Mouse (Mus musculus): ENCODE data around the gene Chst12. TPM values are rescaled to one million over a fixed set of nuclear protein-coding genes. Genes with fewer than 3 reads are reported as not detected.

Chst12 gene
- polyA plus RNA-seq, 1 experiment from 2014 or later: 16.2 TPM

DNA sequence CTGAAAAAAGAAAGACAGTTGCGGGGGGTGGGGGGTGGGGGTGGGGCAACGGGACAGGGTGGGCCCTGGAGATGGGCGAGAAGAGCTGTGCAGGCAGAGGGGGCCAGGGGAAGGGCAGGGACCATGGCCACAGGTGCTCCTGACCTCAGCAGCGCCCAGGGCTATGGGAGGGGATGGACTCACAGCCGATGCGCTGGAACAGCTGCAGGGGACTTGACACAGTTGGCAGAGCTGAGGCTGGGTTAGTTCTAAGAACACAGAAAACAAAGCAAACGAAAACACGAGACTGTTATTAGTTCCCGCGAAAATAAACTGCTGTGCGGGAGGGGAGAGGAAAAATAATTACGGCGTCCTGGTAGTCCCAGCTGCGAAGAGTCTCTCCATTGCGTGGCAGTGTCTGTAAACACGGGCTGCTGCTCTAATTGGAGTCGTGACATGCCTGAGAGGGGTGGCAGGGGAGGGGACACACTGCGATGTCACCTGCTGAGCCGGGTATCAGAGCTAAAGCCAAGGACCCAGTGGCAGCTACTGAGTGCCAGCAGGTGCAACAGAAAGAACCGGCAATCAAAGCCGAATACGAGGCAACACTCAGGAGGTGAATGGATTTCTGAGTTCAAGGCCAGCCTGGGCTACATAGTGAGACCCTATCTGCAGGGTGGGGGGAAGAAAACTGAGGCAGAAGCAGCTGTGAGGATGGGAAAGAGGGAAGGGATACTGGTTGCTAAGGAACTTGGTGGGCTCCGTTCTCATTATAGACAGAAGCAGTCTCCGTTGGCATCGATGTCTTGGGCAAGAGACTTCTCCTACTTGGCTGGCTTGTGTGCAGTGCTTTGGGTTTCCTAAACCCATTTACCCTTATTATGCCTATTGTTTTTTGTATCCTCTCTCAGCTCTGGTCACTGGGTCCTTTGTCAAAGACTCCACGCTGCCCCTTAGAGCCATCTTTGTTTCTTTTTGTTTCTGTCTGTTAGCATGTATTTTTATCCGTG is 5.0 kb downstream of the Chst12 start:
- peaks cover 30% of the 10 kb centered on the region for H3K4me1 ChIP-seq (ENCODE audit: control insufficient read depth, insufficient read depth, low read length)
- no peak for DNase-seq
- WGBS: 56% methylated on average over 27 of the region's 27 CpGs

DNA sequence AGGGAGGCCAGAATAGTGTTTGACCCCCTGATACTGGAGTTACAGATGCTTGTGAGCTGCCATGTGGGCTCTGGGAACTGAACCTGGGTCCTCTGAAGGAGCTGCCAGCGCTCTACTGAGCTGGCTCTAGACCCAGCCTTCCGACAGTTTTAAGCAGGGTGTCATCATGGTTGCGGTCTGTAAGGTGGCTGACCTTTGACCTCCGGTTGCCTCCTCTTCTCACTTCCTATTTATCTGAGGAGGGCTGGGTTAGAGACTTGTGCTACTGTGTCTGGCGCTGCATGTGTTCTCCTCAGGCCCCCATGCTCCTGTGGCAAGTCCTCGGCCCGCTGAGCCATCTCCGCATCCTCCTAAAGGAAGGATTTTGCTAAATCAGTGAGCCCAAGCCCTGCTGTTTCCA is 8.6 kb downstream of the Chst12 start:
- Histone ChIP-seq H3K27ac (replicated peaks; ENCODE audit: low read depth, low read length) (no peak overlapping the region), H3K9me3 (ENCODE audit: control insufficient read depth, low read length) (no peaks in the 10 kb centered on the region), H3K9ac (replicated peaks; ENCODE audit: low read length) (no peak overlapping the region), H3K27me3 (ENCODE audit: control insufficient read depth, insufficient read depth, low read length) (no peaks in the 10 kb centered on the region), H3K36me3 (ENCODE audit: control insufficient read depth, insufficient read depth, low read length) (no peaks in the 10 kb centered on the region), H3K4me1 (ENCODE audit: control insufficient read depth, insufficient read depth, low read length) (peaks cover 16% of the 10 kb centered on the region), H3K4me3 (replicated peaks; ENCODE audit: low read depth, low read length) (no peak overlapping the region), H3K4me2 (ENCODE audit: low read length) (no peak overlapping the region)
- DNase-seq (no peak), ATAC-seq (ENCODE audit: low FRiP score, low TSS enrichment) (no peak)
- WGBS: 73% methylated on average over 8 of the region's 8 CpGs

More for the DNA sequence above, 5.0 kb downstream of the Chst12 start:
- Histone ChIP-seq H3K27ac (replicated peaks; ENCODE audit: low read depth, low read length) (no peak overlapping the region), H3K36me3 (ENCODE audit: control insufficient read depth, insufficient read depth, low read length) (no peaks in the 10 kb centered on the region), H3K27me3 (ENCODE audit: control insufficient read depth, insufficient read depth, low read length) (no peaks in the 10 kb centered on the region), H3K9me3 (ENCODE audit: control insufficient read depth, low read length) (no peaks in the 10 kb centered on the region), H3K9ac (replicated peaks; ENCODE audit: low read length) (no peak overlapping the region), H3K4me2 (ENCODE audit: low read length) (peak overlapping the region; percentile 8; the same call in 1 of the 2 replicates), H3K4me3 (replicated peaks; ENCODE audit: low read depth, low read length) (no peak overlapping the region)
- ATAC-seq (ENCODE audit: low FRiP score, low TSS enrichment): no peak

DNA sequence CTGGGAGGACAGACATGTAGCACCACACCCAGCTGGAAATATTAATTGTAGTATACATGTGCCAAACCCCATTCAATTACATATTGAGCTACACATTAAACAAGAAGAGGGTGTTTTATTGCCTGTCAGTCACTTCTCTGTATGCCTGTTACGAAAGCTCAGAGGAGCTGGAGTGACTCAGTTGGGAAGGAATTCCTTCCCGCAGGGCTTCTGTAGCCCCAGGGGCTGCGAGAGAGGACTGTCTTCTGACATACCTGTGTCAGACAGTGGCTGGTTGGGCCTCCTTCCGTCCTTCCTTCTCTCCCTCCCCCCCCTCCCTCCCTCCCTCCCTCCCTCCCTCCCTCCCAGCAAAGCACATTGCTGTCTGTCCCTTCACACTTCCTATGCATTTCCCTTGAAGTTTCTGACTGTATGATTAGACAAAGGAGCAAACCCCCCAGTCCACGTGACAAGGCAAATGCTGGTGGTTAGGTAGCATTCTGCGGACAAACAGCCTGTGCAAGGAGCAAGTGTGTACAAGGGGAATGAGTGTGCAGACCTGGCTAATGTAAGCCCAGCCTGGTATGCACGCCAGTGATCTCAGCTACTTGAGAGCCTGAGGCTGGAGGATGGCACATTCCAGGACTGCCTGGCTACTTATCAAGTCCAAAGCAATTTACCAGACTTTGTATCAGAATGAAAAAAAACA is 9.6 kb downstream of the Chst12 start:
- Histone ChIP-seq H3K27ac (replicated peaks; ENCODE audit: low read depth, low read length) (no peak overlapping the region), H3K4me3 (replicated peaks; ENCODE audit: low read depth, low read length) (no peak overlapping the region), H3K4me1 (ENCODE audit: control insufficient read depth, insufficient read depth, low read length) (peaks cover 7% of the 10 kb centered on the region), H3K36me3 (ENCODE audit: control insufficient read depth, insufficient read depth, low read length) (no peaks in the 10 kb centered on the region), H3K27me3 (ENCODE audit: control insufficient read depth, insufficient read depth, low read length) (no peaks in the 10 kb centered on the region), H3K4me2 (ENCODE audit: low read length) (no peak overlapping the region), H3K9ac (replicated peaks; ENCODE audit: low read length) (no peak overlapping the region), H3K9me3 (ENCODE audit: control insufficient read depth, low read length) (no peaks in the 10 kb centered on the region)
- ATAC-seq (ENCODE audit: low FRiP score, low TSS enrichment) (no peak), DNase-seq (no peak)
- WGBS: 63% methylated on average over 7 of the region's 7 CpGs

DNA sequence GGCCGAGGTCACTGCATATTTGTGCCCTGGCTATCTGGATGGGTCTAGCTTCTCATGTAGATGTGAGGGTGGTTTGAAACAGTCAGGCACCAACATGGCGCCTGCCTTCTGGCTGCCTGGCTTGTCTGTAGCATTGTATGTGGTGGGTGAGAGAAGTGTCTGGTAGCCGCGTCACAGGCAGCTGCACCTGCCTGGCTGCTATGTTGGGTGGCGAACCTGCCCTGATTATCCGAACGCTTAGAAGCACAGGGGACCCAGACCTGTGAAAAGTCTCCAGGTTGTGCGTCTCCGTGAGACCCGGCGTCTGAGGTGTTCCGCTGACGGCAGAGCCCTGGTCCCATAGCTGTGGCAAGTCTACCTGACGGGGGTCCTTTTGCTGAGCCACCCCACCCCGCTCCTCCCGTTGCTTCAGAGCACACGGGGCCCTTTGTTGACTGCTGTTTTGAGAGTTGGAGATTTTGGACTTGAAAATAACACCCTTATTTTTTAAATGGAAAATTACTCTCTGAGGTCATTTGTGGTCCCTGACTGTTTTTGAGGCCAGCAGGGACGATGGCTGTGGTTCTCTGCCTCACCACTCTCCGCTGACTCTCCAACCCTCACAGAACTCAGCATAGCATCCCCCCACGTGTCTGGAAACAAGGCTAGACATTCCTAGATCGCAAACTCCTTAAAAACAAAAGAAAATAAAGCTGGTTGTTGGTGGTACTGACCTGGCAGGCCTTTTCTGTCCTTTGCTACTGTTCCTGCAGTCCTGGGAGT is 12.0 kb downstream of the Chst12 start:
- Histone ChIP-seq H3K9ac (replicated peaks; ENCODE audit: low read length) (no peak overlapping the region), H3K36me3 (ENCODE audit: control insufficient read depth, insufficient read depth, low read length) (no peaks in the 10 kb centered on the region), H3K4me2 (ENCODE audit: low read length) (no peak overlapping the region), H3K27me3 (ENCODE audit: control insufficient read depth, insufficient read depth, low read length) (no peaks in the 10 kb centered on the region), H3K4me1 (ENCODE audit: control insufficient read depth, insufficient read depth, low read length) (no peaks in the 10 kb centered on the region), H3K4me3 (replicated peaks; ENCODE audit: low read depth, low read length) (no peak overlapping the region), H3K27ac (replicated peaks; ENCODE audit: low read depth, low read length) (no peak overlapping the region), H3K9me3 (ENCODE audit: control insufficient read depth, low read length) (no peaks in the 10 kb centered on the region)
- DNase-seq: no peak
- no peak for ATAC-seq (ENCODE audit: low FRiP score, low TSS enrichment)
- 92% methylated on average over 21 of the region's 21 CpGs for WGBS

DNA sequence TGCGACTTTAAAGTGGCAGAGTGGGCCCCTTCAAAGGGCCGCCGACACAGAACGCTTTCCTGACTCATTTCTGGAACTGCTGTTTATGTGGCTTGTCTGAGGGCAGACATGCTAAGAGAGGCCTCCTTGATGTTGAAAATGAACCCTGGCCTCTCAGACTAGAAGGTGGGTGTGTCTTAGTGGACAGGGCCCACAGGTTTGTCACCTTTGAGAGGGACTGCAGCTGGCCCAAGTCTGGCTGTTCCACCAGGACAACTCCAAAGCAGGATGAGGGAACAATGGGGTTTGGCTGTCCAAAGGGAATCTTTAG is 12.5 kb downstream of the Chst12 start:
- WGBS: 89% methylated on average over 4 of the region's 4 CpGs
- no peak overlapping the region for H3K27ac ChIP-seq (replicated peaks; ENCODE audit: low read depth, low read length)
- no peak overlapping the region for H3K4me3 ChIP-seq (replicated peaks; ENCODE audit: low read depth, low read length)
- H3K36me3 ChIP-seq (ENCODE audit: control insufficient read depth, insufficient read depth, low read length): no peaks in the 10 kb centered on the region
- no peak for DNase-seq
- ATAC-seq (ENCODE audit: low FRiP score, low TSS enrichment): no peak
- H3K27me3 ChIP-seq (ENCODE audit: control insufficient read depth, insufficient read depth, low read length): no peaks in the 10 kb centered on the region
- H3K9ac ChIP-seq (replicated peaks; ENCODE audit: low read length): no peak overlapping the region
- H3K4me2 ChIP-seq (ENCODE audit: low read length): no peak overlapping the region
- no peaks in the 10 kb centered on the region for H3K9me3 ChIP-seq (ENCODE audit: control insufficient read depth, low read length)
- H3K4me1 ChIP-seq (ENCODE audit: control insufficient read depth, insufficient read depth, low read length): no peaks in the 10 kb centered on the region

DNA sequence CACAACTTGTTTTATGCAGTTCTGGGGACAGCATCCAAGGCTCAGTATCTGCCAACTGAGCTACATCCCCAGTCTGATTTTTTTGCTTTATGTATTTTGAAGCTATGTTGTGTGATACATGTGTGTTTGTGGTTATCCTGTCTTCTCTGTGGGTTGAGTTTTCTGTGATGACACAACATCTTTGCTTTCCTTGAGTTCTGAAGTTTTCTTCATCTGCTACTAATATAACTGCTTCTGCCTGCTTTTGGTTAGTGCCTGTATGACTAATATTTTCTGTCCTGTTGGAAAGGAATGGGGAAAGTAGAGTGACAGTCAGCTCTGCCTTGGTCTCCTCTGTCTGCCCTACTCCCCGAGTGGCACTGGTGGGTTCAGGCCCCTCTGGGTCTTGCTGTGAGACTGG is 15.8 kb downstream of the Chst12 start:
- Histone ChIP-seq H3K36me3 (ENCODE audit: control insufficient read depth, insufficient read depth, low read length) (peaks cover 22% of the 10 kb centered on the region), H3K9ac (replicated peaks; ENCODE audit: low read length) (no peak overlapping the region), H3K4me3 (replicated peaks; ENCODE audit: low read depth, low read length) (no peak overlapping the region), H3K27ac (replicated peaks; ENCODE audit: low read depth, low read length) (no peak overlapping the region), H3K4me2 (ENCODE audit: low read length) (no peak overlapping the region), H3K27me3 (ENCODE audit: control insufficient read depth, insufficient read depth, low read length) (no peaks in the 10 kb centered on the region), H3K9me3 (ENCODE audit: control insufficient read depth, low read length) (peaks cover 4% of the 10 kb centered on the region; the same call in 1 of the 2 replicates), H3K4me1 (ENCODE audit: control insufficient read depth, insufficient read depth, low read length) (no peaks in the 10 kb centered on the region)
- DNase-seq: no peak
- no peak for ATAC-seq (ENCODE audit: low FRiP score, low TSS enrichment)
- 93% methylated on average over 1 of the region's 1 CpGs for WGBS

DNA sequence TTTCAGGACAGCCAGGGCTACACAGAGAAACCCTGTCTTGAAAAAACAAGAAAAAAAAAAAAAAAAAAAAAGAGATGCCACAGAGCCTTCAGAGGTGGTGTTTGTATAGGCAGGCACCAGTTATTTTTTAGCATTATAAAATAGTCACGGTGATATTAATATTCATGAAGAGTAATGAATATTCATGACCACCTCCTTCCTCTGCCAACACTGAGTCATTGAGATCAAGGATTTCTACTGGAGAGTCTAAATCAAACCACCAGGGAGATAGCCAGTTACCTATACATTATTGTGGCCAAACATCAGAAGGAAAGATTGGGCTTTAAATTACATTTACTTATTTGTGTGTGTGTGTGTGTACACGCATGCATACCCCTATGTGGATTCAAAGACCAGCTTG is 21.4 kb downstream of the Chst12 start:
- no peaks in the 10 kb centered on the region for H3K27me3 ChIP-seq (ENCODE audit: control insufficient read depth, insufficient read depth, low read length)
- no peak overlapping the region for H3K9ac ChIP-seq (replicated peaks; ENCODE audit: low read length)
- H3K4me1 ChIP-seq (ENCODE audit: control insufficient read depth, insufficient read depth, low read length): no peaks in the 10 kb centered on the region
- H3K9me3 ChIP-seq (ENCODE audit: control insufficient read depth, low read length): peaks cover 4% of the 10 kb centered on the region; the same call in 1 of the 2 replicates
- peak; percentile 51 for DNase-seq
- no peak overlapping the region for H3K4me3 ChIP-seq (replicated peaks; ENCODE audit: low read depth, low read length)
- no peak overlapping the region for H3K4me2 ChIP-seq (ENCODE audit: low read length)
- H3K36me3 ChIP-seq (ENCODE audit: control insufficient read depth, insufficient read depth, low read length): peaks cover 29% of the 10 kb centered on the region
- 46% methylated on average over 2 of the region's 2 CpGs for WGBS
- no peak for ATAC-seq (ENCODE audit: low FRiP score, low TSS enrichment)
- H3K27ac ChIP-seq (replicated peaks; ENCODE audit: low read depth, low read length): no peak overlapping the region

DNA sequence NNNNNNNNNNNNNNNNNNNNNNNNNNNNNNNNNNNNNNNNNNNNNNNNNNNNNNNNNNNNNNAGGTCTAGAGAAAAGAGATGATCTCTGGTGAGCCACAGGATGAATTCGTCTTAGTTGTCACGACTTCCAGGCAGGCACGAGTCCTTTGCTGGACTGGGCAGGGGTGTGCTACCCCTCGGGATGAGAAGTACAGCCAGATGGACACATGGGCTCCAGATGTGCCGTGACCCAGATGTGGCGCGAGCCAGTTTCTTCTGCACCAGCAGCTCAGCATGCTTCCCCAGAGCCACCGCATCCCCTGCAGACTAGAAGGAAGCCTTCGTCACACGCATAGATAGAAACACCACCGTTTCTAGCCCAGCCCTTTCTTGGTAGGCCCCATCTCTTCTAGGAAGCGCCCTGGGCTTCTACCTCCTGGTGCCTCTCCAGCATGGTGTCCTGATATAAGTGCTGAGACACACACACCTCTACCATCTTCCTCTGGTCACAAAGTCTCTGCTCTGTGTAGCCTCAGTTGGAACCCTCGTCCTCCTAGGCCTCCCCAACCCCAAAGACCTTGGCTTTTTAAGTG is 32.8 kb downstream of the Chst12 start:
- Histone ChIP-seq H3K36me3 (ENCODE audit: control insufficient read depth, insufficient read depth, low read length) (no peaks in the 10 kb centered on the region), H3K9ac (replicated peaks; ENCODE audit: low read length) (no peak overlapping the region), H3K27ac (replicated peaks; ENCODE audit: low read depth, low read length) (no peak overlapping the region), H3K9me3 (ENCODE audit: control insufficient read depth, low read length) (no peaks in the 10 kb centered on the region), H3K4me3 (replicated peaks; ENCODE audit: low read depth, low read length) (no peak overlapping the region), H3K4me1 (ENCODE audit: control insufficient read depth, insufficient read depth, low read length) (peaks cover 5% of the 10 kb centered on the region; the same call in 1 of the 2 replicates), H3K27me3 (ENCODE audit: control insufficient read depth, insufficient read depth, low read length) (no peaks in the 10 kb centered on the region), H3K4me2 (ENCODE audit: low read length) (no peak overlapping the region)
- ATAC-seq (ENCODE audit: low FRiP score, low TSS enrichment) (no peak), DNase-seq (no peak)
- WGBS: 79% methylated on average over 13 of the region's 13 CpGs
